Mouse (Mus musculus) heart, embryonic 12.5 days (tissue): ENCODE measurements around the gene Atad1. TPM values are rescaled to one million over a fixed set of nuclear protein-coding genes. Genes with fewer than 3 reads are reported as not detected.
"Not testable (repeated sequence)": the region's sequence is repeated elsewhere in the genome, so short reads cannot be mapped to it uniquely, and the experiment has no call there.

ENCODE experiments used
- ATAC-seq: fragments of 200-750 bp; cut with Nextera tagmentation; 2 replicates; pipeline ENCODE4 v1.8.0; 2017; ENCODE audit warnings: moderate TSS enrichment, moderate library complexity; ENCODE audit not compliant: insufficient number of reproducible peaks, low FRiP score
- H3K27ac ChIP-seq: fragments of 300-500 bp; sonication (generic); 2 replicates; pipeline ENCODE4 v1.5.1; 2016; ENCODE audit warnings: mild to moderate bottlenecking, moderate library complexity; ENCODE audit not compliant: poor library complexity, severe bottlenecking
- H3K27me3 ChIP-seq: fragments of 300-500 bp; sonication (generic); replicated peaks from 2 replicates; pipeline ENCODE4 v1.6.1; 2016; ENCODE audit warnings: mild to moderate bottlenecking, moderate library complexity
- H3K36me3 ChIP-seq: fragments of 300-500 bp; sonication (generic); 2 replicates; pipeline ENCODE4 v1.6.1; 2016; ENCODE audit warnings: mild to moderate bottlenecking, moderate library complexity
- H3K4me1 ChIP-seq: fragments of 300-500 bp; sonication (generic); replicated peaks from 2 replicates; pipeline ENCODE4 v1.6.1; 2016; ENCODE audit warnings: mild to moderate bottlenecking
- H3K4me2 ChIP-seq: fragments of 300-500 bp; sonication (generic); 2 replicates; pipeline ENCODE4 v1.6.1; 2016; ENCODE audit warnings: mild to moderate bottlenecking, moderate library complexity
- H3K4me3 ChIP-seq: fragments of 300-500 bp; sonication (generic); 2 replicates; pipeline ENCODE4 v1.5.1; 2016; ENCODE audit warnings: mild to moderate bottlenecking
- H3K9ac ChIP-seq: fragments of 300-500 bp; sonication (generic); 2 replicates; pipeline ENCODE4 v1.6.1; 2016; ENCODE audit warnings: mild to moderate bottlenecking, moderate library complexity
- H3K9me3 ChIP-seq: fragments of 300-500 bp; sonication (generic); replicated peaks from 2 replicates; pipeline ENCODE4 v1.6.1; 2016; ENCODE audit warnings: mild to moderate bottlenecking, moderate library complexity
- WGBS: fragments of 180-500 bp; shearing (Covaris S2); methylation state at CpG from one replicate; pipeline ENCODE4 v1.1.7; 2016; 5-methylcytosine and 5-hydroxymethylcytosine counted together
- polyA plus RNA-seq: library from polyadenylated mRNA; unstranded; fragments of >200 nt; fragmentation: Nextera tagmentation; extraction: Ambion mirVana; gene quantifications from 2 replicates; pipeline ENCODE4 v1.2.1, GENCODE M21; 2016

Gene Atad1
- polyA plus RNA-seq, 1 experiment from 2014 or later: 63.1 TPM

DNA sequence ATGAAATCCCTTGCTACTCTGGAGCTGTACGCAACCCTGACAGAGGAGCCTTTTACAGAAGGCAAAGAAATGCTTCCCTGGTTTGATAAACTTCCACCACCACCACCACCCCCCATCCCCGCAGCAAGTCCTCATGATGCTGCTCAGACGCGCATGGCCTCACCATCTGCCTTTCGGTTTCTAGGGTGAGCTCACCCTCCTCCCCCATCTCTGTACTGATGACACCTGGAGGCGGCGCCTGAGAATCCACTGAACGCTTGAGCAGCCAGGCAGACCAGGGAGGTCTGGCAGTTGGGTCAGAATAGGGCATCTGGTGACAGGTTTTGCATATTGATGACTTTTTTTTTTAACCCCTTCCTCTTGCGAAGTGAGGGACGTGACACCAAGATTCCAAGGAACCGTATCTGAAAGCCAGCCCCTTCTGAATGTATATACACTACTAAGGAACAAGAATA lies 27.0 kb downstream of the Atad1 start:
- WGBS: under 1% methylated on average over 11 of the region's 11 CpGs
- Histone ChIP-seq H3K4me1 (peaks cover 5% of the 10 kb centered on the region), H3K27ac (peak overlapping the region; percentile 90; the same call in 1 of the 2 replicates), H3K9me3 (no peaks in the 10 kb centered on the region), H3K9ac (peak overlapping the region; percentile 88), H3K4me3 (peak overlapping the region; percentile 74), H3K36me3 (peaks cover 5% of the 10 kb centered on the region), H3K27me3 (no peaks in the 10 kb centered on the region), H3K4me2 (peak overlapping the region; percentile 70)
- peak; percentile 80 for ATAC-seq

DNA sequence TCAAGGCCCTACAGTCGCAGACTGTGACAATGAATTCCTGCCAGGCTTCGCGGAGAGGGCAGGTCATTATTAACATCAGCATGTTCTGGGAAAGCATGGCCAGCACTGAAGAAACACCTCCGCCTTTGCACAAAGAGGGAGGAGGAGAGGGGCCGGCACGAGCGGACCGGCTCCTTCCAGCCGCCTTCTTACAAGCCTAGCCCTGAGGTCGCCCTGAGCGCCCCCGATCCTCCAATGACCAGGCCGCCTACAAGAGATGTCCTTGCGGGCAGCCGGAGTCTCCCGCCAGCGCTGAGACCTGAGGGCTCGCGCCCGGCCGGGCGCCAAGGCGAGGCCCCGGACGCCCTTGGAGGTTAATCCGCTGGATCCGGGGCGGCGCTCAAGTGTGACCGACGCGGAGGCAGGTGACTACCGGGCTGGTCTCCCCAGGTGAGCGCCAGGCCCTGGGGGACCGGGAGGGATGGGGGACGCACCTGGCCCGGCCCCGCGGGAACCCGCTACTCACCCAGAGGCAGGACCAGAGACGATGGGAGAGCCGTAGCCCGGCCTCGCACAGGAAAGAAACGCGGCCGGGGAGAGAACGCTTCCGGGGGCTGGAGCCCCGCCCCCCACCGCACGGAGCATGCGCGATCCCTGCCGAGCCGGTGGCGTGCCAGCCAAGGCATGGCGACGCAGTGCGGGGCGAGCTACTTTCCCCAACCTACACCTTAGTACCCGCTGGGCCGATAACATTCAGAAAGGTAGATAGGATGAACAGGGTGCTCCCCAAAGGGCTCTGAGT lies 27.6 kb downstream of the Atad1 start:
- WGBS: under 1% methylated on average over 63 of the region's 63 CpGs
- H3K4me2 ChIP-seq: peak overlapping the region; percentile 70
- no peaks in the 10 kb centered on the region for H3K9me3 ChIP-seq
- H3K27ac ChIP-seq: peak overlapping the region; percentile 90
- ATAC-seq: peak; percentile 96
- H3K4me1 ChIP-seq: peaks cover 5% of the 10 kb centered on the region
- H3K27me3 ChIP-seq: no peaks in the 10 kb centered on the region
- H3K4me3 ChIP-seq: peak overlapping the region; percentile 74
- peak overlapping the region; percentile 88 for H3K9ac ChIP-seq
- peaks cover 5% of the 10 kb centered on the region for H3K36me3 ChIP-seq

DNA sequence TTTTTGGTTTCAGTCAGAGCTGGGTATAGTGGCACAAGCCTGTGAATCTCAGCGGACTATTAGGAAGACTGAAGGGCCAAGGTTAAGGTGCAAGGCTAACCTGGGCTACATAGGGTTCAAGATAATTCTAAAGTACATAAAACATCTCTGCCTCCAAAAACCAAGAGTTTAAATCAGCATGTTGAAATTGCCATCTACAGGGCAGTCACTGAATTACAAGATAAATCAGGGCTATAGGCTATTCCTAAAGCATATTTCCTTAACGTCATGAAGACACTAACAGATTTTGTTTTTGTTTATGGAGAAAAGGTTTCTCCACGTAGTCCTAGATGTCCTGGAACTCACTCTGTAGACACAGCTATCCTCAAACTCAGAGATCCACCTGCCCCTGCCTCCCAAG lies 29.3 kb downstream of the Atad1 start:
- Histone ChIP-seq H3K27ac (no peak overlapping the region), H3K9ac (no peak overlapping the region), H3K27me3 (no peaks in the 10 kb centered on the region), H3K9me3 (no peaks in the 10 kb centered on the region), H3K4me2 (no peak overlapping the region), H3K4me1 (peaks cover 5% of the 10 kb centered on the region), H3K4me3 (no peak overlapping the region), H3K36me3 (peaks cover 15% of the 10 kb centered on the region)
- WGBS: 71% methylated on average over 3 of the region's 3 CpGs
- no peak for ATAC-seq

DNA sequence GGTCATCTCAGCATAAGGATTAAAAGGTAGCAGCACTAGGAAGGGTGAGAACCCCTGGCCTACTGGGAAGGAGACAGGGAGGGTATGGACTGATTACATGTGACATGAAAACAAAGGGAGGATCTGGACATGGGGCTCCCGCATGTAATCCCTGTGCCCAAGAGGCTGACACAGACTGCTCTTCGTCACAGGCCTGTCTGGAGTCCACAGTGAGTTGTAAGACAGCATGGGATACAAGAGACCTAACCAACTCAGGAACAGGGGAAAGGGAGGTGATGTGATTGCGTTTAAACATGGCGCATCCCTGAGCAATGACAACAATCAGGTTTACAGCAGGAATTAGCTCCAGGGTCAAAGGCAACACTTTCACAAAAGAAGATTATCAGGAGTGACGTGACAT lies 30.6 kb downstream of the Atad1 start:
- H3K9ac ChIP-seq: no peak overlapping the region
- H3K4me2 ChIP-seq: no peak overlapping the region
- ATAC-seq: no peak
- WGBS: 80% methylated on average over 5 of the region's 5 CpGs
- no peaks in the 10 kb centered on the region for H3K9me3 ChIP-seq
- no peak overlapping the region for H3K4me3 ChIP-seq
- H3K36me3 ChIP-seq: peaks cover 25% of the 10 kb centered on the region
- H3K27ac ChIP-seq: no peak overlapping the region
- H3K27me3 ChIP-seq: no peaks in the 10 kb centered on the region
- H3K4me1 ChIP-seq: peaks cover 5% of the 10 kb centered on the region

DNA sequence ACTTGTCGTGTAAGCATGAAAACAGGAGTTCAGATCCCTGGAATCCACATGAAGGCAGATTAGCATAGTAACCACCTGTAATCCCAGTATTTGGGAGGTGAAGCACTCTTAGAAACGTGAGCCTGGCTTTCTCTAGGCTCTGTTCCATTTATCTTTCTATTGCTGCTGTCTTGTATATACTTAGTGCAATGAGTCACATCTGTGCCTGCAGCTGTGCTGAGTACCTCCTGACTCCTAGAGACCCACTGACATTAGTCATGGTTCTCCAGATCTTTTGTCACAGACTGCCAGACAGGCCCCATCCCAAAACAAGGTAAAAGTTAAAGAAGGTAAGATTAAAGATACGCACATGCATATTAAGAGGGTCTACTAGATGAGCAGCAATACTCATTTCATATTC lies 37.4 kb downstream of the Atad1 start:
- 83% methylated on average over 3 of the region's 3 CpGs for WGBS
- no peaks in the 10 kb centered on the region for H3K27me3 ChIP-seq
- H3K4me1 ChIP-seq: no peaks in the 10 kb centered on the region
- H3K9me3 ChIP-seq: no peaks in the 10 kb centered on the region
- no peak overlapping the region for H3K4me2 ChIP-seq
- H3K27ac ChIP-seq: no peak overlapping the region
- no peak for ATAC-seq
- H3K36me3 ChIP-seq: peaks cover 59% of the 10 kb centered on the region
- no peak overlapping the region for H3K4me3 ChIP-seq
- no peak overlapping the region for H3K9ac ChIP-seq

DNA sequence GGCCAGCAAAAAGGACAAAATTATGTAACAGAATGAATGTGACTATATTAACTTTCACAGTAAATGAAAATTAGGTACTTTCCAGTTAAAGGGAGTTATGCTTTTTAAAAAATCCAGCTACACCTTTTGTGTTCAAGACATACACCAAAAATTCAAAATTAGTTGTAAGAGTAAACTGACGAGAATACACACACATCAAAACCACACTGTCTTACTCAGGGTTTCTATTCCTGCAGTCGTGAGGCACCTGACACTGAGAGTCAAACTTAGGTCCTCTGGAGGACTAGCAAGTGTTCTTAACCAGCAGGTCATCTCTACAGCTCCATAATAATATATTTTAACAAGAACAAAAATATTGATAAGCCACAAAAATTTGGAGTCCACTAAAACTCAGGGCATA lies 42.9 kb downstream of the Atad1 start:
- no peak overlapping the region for H3K9ac ChIP-seq
- no peaks in the 10 kb centered on the region for H3K27me3 ChIP-seq
- H3K4me2 ChIP-seq: no peak overlapping the region
- ATAC-seq: no peak
- no peak overlapping the region for H3K4me3 ChIP-seq
- WGBS: 89% methylated on average over 2 of the region's 2 CpGs
- no peaks in the 10 kb centered on the region for H3K9me3 ChIP-seq
- H3K36me3 ChIP-seq: peaks cover 63% of the 10 kb centered on the region
- no peaks in the 10 kb centered on the region for H3K4me1 ChIP-seq
- no peak overlapping the region for H3K27ac ChIP-seq

DNA sequence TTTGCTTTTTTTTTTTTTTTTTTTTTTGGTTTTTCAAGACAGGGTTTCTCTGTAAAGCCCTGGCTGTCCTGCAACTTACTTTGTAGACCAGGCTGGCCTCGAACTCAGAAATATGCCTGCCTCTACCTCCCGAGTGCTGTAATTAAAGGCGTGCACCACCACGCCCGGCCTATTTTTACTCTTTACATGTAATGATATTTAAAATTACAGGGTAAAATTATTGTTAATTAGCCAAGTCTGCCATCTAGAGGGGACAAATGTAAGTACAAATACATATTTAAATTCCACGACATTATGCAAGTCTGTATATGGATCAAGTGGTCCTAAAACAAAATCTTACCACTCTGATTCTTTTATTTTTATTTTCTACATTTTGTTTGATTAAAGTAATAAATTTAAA lies 49.9 kb downstream of the Atad1 start:
- ATAC-seq: no peak
- no peak overlapping the region for H3K27ac ChIP-seq
- no peak overlapping the region for H3K9ac ChIP-seq
- WGBS: 73% methylated on average over 6 of the region's 6 CpGs
- peaks cover 49% of the 10 kb centered on the region for H3K36me3 ChIP-seq
- no peaks in the 10 kb centered on the region for H3K9me3 ChIP-seq
- no peak overlapping the region for H3K4me2 ChIP-seq
- no peaks in the 10 kb centered on the region for H3K27me3 ChIP-seq
- no peaks in the 10 kb centered on the region for H3K4me1 ChIP-seq
- no peak overlapping the region for H3K4me3 ChIP-seq

DNA sequence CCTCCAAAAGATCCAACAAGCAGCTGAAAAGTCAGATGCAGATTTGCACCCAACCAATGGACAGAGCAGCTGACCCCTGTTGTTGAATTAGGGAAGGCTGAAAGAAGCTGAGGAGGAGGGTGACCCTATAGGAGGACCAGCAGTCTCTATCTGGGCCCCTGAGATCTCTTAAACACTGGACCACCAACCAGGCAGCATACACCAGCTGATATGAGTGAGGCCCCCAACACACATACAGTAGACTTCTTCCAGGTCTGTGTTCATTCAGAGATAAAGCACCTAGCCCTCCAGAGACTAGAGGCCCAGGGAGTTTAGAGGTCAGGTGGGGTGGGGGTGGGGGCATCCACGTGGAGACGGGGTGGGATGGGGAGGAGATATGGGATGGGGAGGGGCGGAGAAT lies 51.4 kb downstream of the Atad1 start:
- H3K27me3 ChIP-seq, H3K4me1 ChIP-seq, H3K9me3 ChIP-seq, H3K27ac ChIP-seq, H3K4me3 ChIP-seq, ATAC-seq, H3K4me2 ChIP-seq, H3K9ac ChIP-seq: not testable (repeated sequence)
- peaks cover 40% of the 10 kb centered on the region for H3K36me3 ChIP-seq
- 67% methylated on average over 3 of the region's 3 CpGs for WGBS

DNA sequence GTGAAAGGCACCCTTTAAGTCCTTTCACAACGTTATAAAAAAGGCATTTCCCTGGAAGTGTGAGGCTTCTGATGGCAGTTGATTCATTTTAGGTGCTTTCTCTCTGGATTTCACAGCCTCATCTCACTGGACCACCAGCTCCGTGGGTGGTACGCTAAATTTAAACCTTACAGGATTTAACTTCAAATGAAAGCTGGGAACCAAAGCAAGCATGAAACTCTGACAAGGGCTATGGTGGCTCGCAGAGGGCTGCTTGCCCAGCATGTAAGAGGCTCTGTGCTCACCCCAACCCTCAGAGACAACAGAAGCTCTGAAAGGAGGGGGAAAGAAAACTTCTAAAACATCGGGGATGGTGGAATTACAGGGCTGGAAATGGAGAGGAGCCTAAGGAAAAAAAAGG lies 51.9 kb downstream of the Atad1 start:
- Histone ChIP-seq H3K27ac (no peak overlapping the region), H3K9me3 (no peaks in the 10 kb centered on the region), H3K36me3 (peaks cover 40% of the 10 kb centered on the region), H3K4me2 (no peak overlapping the region), H3K4me1 (no peaks in the 10 kb centered on the region), H3K9ac (no peak overlapping the region), H3K27me3 (no peaks in the 10 kb centered on the region), H3K4me3 (no peak overlapping the region)
- no peak for ATAC-seq
- WGBS: 83% methylated on average over 5 of the region's 5 CpGs

DNA sequence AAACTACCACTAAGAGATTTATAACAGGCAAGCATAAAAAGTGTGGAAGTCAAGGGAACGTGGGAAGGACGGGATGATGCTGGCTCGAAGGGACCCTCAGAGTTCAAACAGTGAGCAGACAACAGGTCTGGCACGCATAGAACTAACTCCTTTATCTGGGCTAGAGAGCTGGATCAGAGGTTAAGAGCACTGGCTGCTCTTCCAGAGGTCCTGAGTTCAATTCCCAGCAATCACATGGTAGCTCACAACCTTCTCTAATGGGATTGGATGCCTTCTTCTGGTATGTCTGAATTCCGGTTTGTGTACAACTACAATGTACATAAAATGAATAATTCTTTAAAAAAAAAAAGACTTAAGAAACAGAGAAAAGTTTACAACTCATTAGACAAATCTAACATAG lies 56.5 kb downstream of the Atad1 start:
- peaks cover 45% of the 10 kb centered on the region for H3K36me3 ChIP-seq
- H3K27me3 ChIP-seq: no peaks in the 10 kb centered on the region
- H3K4me2 ChIP-seq: no peak overlapping the region
- no peak overlapping the region for H3K9ac ChIP-seq
- H3K4me3 ChIP-seq: no peak overlapping the region
- WGBS: 89% methylated on average over 5 of the region's 5 CpGs
- ATAC-seq: no peak
- H3K27ac ChIP-seq: no peak overlapping the region
- H3K4me1 ChIP-seq: no peaks in the 10 kb centered on the region
- no peaks in the 10 kb centered on the region for H3K9me3 ChIP-seq

DNA sequence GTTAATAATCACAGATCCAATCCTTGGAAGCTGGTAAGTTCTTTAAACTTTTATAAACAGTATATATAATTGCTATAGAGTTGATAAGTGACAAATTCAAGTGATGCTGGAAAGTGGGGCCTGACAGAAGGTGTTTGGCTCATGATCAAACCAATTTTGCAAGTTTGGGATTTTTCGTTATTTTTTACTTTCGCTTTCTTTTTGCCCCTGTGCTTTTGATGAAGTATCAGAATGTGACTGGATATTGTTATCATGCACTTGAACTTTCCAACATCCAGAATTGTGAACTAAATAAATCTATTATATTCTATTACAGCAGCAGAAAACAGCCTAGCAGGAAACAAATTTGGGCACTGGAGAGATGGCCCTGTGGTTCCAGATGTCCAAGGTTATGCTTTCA lies 58.7 kb downstream of the Atad1 start:
- Histone ChIP-seq H3K4me3 (no peak overlapping the region), H3K27ac (no peak overlapping the region), H3K4me2 (no peak overlapping the region), H3K36me3 (peaks cover 40% of the 10 kb centered on the region), H3K9ac (no peak overlapping the region), H3K27me3 (no peaks in the 10 kb centered on the region), H3K9me3 (no peaks in the 10 kb centered on the region), H3K4me1 (no peaks in the 10 kb centered on the region)
- ATAC-seq: no peak
- WGBS: 87% methylated on average over 2 of the region's 2 CpGs

DNA sequence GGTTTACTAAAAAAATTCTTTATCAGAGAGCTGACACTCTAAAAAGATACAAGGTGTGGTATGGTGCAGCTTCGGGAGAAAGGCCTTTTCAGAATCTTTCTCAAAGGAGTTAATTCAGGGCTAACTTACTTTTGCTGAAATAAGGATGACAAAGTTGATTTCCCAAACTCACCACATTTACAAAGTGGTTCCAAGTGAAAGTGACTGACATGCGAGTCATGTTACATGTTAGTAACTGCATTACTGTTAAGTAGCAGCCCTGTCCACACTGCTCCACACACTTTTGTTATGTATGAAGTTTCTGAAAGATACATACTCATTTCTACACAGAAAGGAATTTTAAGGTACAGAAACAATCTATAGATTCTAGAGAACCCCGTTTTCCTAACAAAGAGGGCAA lies 63.8 kb downstream of the Atad1 start:
- no peak for ATAC-seq
- peaks cover 46% of the 10 kb centered on the region for H3K36me3 ChIP-seq
- no peaks in the 10 kb centered on the region for H3K4me1 ChIP-seq
- no peaks in the 10 kb centered on the region for H3K9me3 ChIP-seq
- H3K4me2 ChIP-seq: no peak overlapping the region
- no peak overlapping the region for H3K4me3 ChIP-seq
- no peak overlapping the region for H3K9ac ChIP-seq
- no peaks in the 10 kb centered on the region for H3K27me3 ChIP-seq
- 85% methylated on average over 3 of the region's 3 CpGs for WGBS
- H3K27ac ChIP-seq: no peak overlapping the region
